8 mouse cellular contexts compared by ENCODE assay signal in the genomic region with DNA sequence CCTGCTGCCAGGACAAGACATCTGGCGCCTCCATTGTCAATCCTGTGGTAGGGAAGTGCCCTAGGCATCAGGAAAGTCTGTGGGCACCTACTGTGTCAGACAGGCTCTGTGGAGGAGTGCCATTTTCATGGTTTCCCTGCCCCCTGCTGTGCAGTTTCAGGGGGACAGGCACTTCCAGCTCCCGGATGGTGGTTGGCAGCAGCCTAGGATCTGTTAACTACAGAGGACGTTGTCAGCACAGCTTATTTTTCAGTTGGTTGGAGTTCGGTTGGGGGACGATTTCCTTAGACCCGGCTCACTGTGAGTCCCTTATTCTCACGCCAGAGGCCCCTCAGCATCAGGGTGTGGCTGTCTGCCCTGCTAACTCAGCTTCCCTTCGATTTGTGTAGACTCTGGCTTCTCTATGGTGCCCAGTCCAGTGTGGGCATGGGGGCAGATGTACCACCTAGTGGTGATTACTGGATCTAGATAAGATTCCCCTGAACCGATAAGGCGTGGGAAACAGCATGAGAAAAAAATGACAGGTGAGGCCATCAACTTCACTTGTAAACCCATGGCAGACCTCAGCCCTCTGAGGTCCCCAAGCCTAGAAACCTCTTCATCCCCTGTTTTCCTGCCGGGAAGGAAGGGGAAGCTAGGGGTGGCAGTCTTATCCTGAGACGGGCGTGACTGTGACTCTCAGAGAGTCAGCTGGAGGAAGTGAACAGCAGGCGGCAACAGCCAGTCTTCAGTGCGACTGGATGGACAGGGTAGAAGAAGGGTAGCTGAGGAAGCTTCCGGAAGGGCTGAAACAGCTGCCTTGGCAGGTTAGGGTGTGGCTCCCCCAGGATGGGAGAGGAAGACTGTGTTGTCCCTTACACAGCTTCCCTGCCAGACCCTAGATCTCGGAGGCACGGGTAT. TPM values are rescaled to one million over a fixed set of nuclear protein-coding genes. Genes with fewer than 3 reads are reported as not detected.
DNase-seq lines count a peak whose midpoint lies in the region; ATAC-seq and TF ChIP-seq lines count a peak whose summit lies in the region.

No protein-coding gene starts in this region.

- H3K36me3 ChIP-seq in heart, embryonic 15.5 days: no peaks in the 10 kb centered on the region
- peaks cover 3% of the 10 kb centered on the region; the same call in 1 of the 2 replicates for H3K36me3 ChIP-seq in limb, embryonic 12.5 days
- no peaks in the 10 kb centered on the region; the same call in 1 of the 2 replicates for H3K36me3 ChIP-seq in midbrain, embryonic 12.5 days

- peak overlapping the region; percentile 24 for H3K4me2 ChIP-seq in heart, embryonic 15.5 days
- no peak overlapping the region for H3K4me2 ChIP-seq in limb, embryonic 12.5 days
- no peak overlapping the region for H3K4me2 ChIP-seq in midbrain, embryonic 12.5 days (replicated peaks)

- H3K9ac ChIP-seq in heart, embryonic 15.5 days: no peak overlapping the region
- H3K9ac ChIP-seq in limb, embryonic 12.5 days (replicated peaks): no peak overlapping the region
- H3K9ac ChIP-seq in midbrain, embryonic 12.5 days (replicated peaks): no peak overlapping the region

- H3K27me3 ChIP-seq in heart, embryonic 15.5 days: no peaks in the 10 kb centered on the region
- no peaks in the 10 kb centered on the region for H3K27me3 ChIP-seq in limb, embryonic 12.5 days
- no peaks in the 10 kb centered on the region for H3K27me3 ChIP-seq in midbrain, embryonic 12.5 days

- no peak for TF ChIP-seq POLR2A in brain, embryonic 14.5 days (IDR thresholded peaks at IDR 0.05; ENCODE audit: borderline replicate concordance, extremely low read depth, insufficient read depth, insufficient read length, poor library complexity, severe bottlenecking)

- 0 out of 2 replicates have a peak, but pooled peaks have one; percentile 11 for ATAC-seq in heart, embryonic 15.5 days (replicated peaks; ENCODE audit: insufficient number of reproducible peaks, insufficient read depth, low FRiP score, low read depth)
- no peak for ATAC-seq in limb, embryonic 12.5 days (ENCODE audit: insufficient number of reproducible peaks, insufficient read depth, low FRiP score, low TSS enrichment, low read depth)
- no peak for ATAC-seq in midbrain, embryonic 12.5 days (ENCODE audit: low FRiP score, low read depth)

- WGBS in heart, embryonic 15.5 days: 37% methylated on average over 18 of the region's 18 CpGs
- 60% methylated on average over 18 of the region's 18 CpGs for WGBS in limb, embryonic 12.5 days
- WGBS in midbrain, embryonic 12.5 days: 58% methylated on average over 18 of the region's 18 CpGs

- no peaks in the 10 kb centered on the region for H3K9me3 ChIP-seq in heart, embryonic 15.5 days (replicated peaks)
- H3K9me3 ChIP-seq in limb, embryonic 12.5 days: no peaks in the 10 kb centered on the region
- H3K9me3 ChIP-seq in midbrain, embryonic 12.5 days: no peaks in the 10 kb centered on the region

- peak; percentile 26; the same call in 1 of the 2 replicates for TF ChIP-seq CTCF in brain, embryonic 14.5 days (IDR thresholded peaks at IDR 0.05; ENCODE audit: borderline replicate concordance, extremely low read depth, insufficient read depth, insufficient read length)

- H3K27ac ChIP-seq in heart, embryonic 15.5 days: peak overlapping the region; percentile 93
- peak overlapping the region; percentile 46; the same call in 1 of the 2 replicates for H3K27ac ChIP-seq in limb, embryonic 12.5 days
- H3K27ac ChIP-seq in midbrain, embryonic 12.5 days (replicated peaks): peak overlapping the region; percentile 42; the same call in 1 of the 2 replicates

- no peak overlapping the region for H3K4me3 ChIP-seq in heart, embryonic 15.5 days
- H3K4me3 ChIP-seq in limb, embryonic 12.5 days (replicated peaks): no peak overlapping the region
- H3K4me3 ChIP-seq in midbrain, embryonic 12.5 days: no peak overlapping the region

- DNase-seq in kidney, adult 18-20 months: peak; percentile 69
- DNase-seq in kidney, adult 11 months: no peak
- DNase-seq in brain, embryonic 14.5 days (ENCODE audit: low read depth): peak; percentile 51
- no peak for DNase-seq in layer of hippocampus, adult 9-10 months (ENCODE audit: low spot score)
- no peak for DNase-seq in testis, postnatal 14 days (ENCODE audit: low spot score)

- H3K4me1 ChIP-seq in heart, embryonic 15.5 days (replicated peaks): peaks cover 67% of the 10 kb centered on the region
- H3K4me1 ChIP-seq in limb, embryonic 12.5 days (replicated peaks): peaks cover 35% of the 10 kb centered on the region
- peaks cover 38% of the 10 kb centered on the region for H3K4me1 ChIP-seq in midbrain, embryonic 12.5 days

RNA-seq across cellular contexts. Expression of a gene that starts 3.5 kb away (rescaled TPM):
- not detected in 2 replicates for polyA plus RNA-seq in brain, embryonic 14.5 days (2012; rRNA removed)
- polyA plus RNA-seq in heart, embryonic 15.5 days (2015; fragmentation: Nextera tagmentation; extraction: Ambion mirVana): 0.93 and 1.4 TPM in 2 replicates
- 1.9 and 2.6 TPM in 2 replicates for polyA plus RNA-seq in limb, embryonic 12.5 days (2016; fragmentation: Nextera tagmentation; extraction: Ambion mirVana)
- 2.2 and 2.8 TPM in 2 replicates for polyA plus RNA-seq in midbrain, embryonic 12.5 days (2016; fragmentation: Nextera tagmentation; extraction: Ambion mirVana)

RNA-seq across cellular contexts. Expression of a gene that starts 21.0 kb away (rescaled TPM):
- 45.6 and 67.3 TPM in 2 replicates for polyA plus RNA-seq in brain, embryonic 14.5 days (2012; rRNA removed)
- 107 and 109 TPM in 2 replicates for polyA plus RNA-seq in heart, embryonic 15.5 days (2015; fragmentation: Nextera tagmentation; extraction: Ambion mirVana)
- 31.5 and 36.4 TPM in 2 replicates for polyA plus RNA-seq in limb, embryonic 12.5 days (2016; fragmentation: Nextera tagmentation; extraction: Ambion mirVana)
- 61.0 and 61.7 TPM in 2 replicates for polyA plus RNA-seq in midbrain, embryonic 12.5 days (2016; fragmentation: Nextera tagmentation; extraction: Ambion mirVana)

RNA-seq across cellular contexts. Expression of a gene that starts 58.9 kb away (rescaled TPM):
- polyA plus RNA-seq in brain, embryonic 14.5 days (2012; rRNA removed): 0.19 and 0.23 TPM in 2 replicates
- polyA plus RNA-seq in heart, embryonic 15.5 days (2015; fragmentation: Nextera tagmentation; extraction: Ambion mirVana): not detected in 2 replicates
- 0.28 TPM in 1 of 2 replicates, not detected in the other for polyA plus RNA-seq in limb, embryonic 12.5 days (2016; fragmentation: Nextera tagmentation; extraction: Ambion mirVana)
- 1.4 and 2.6 TPM in 2 replicates for polyA plus RNA-seq in midbrain, embryonic 12.5 days (2016; fragmentation: Nextera tagmentation; extraction: Ambion mirVana)

Comparison
In these comparisons a context has a peak if more than half of its experiments do, and no peak if none do; other contexts are left out.
1. DNase-seq: peak in kidney, adult 18-20 months (single experiment) and brain, embryonic 14.5 days (single experiment); none in kidney, adult 11 months (single experiment), layer of hippocampus, adult 9-10 months (single experiment) and testis, postnatal 14 days (single experiment).
2. H3K27ac ChIP-seq: peak in every context shown above with its lines; median percentile 93 in heart, embryonic 15.5 days; 46 in limb, embryonic 12.5 days; 42 in midbrain, embryonic 12.5 days.